Mouse (Mus musculus) heart, embryonic 10.5 days (tissue): Measurements from ENCODE around the gene Glyctk. TPM values are rescaled to one million over a fixed set of nuclear protein-coding genes. Genes with fewer than 3 reads are reported as not detected.
A peak's percentile ranks its signal among the peaks of the same experiment; 100 is the strongest.

Experiments
- DNase-seq: peaks from one replicate; pipeline ENCODE4 v3.0.0-alpha.2; 2017; ENCODE audit warnings: low spot score
- H3K27ac ChIP-seq: fragments of 300-500 bp; sonication (generic); 2 replicates; pipeline ENCODE4 v1.5.1; 2016; ENCODE audit warnings: mild to moderate bottlenecking
- H3K27me3 ChIP-seq: fragments of 300-500 bp; sonication (generic); 2 replicates; pipeline ENCODE4 v1.6.1; 2016; ENCODE audit warnings: mild to moderate bottlenecking; ENCODE audit not compliant: poor library complexity, insufficient read depth, severe bottlenecking
- H3K36me3 ChIP-seq: fragments of 300-500 bp; sonication (generic); 2 replicates; pipeline ENCODE4 v1.6.1; 2016; ENCODE audit warnings: mild to moderate bottlenecking, moderate library complexity
- H3K4me1 ChIP-seq: fragments of 300-500 bp; sonication (generic); 2 replicates; pipeline ENCODE4 v1.6.1; 2016; ENCODE audit warnings: mild to moderate bottlenecking
- H3K4me3 ChIP-seq: fragments of 300-500 bp; sonication (generic); 2 replicates; pipeline ENCODE4 v1.5.1; 2016; ENCODE audit warnings: mild to moderate bottlenecking, moderate library complexity
- H3K9me3 ChIP-seq: fragments of 300-500 bp; sonication (generic); 2 replicates; pipeline ENCODE4 v1.6.1; 2016; ENCODE audit warnings: mild to moderate bottlenecking, moderate library complexity
- WGBS: fragments of 180-500 bp; shearing (Covaris S2); methylation state at CpG from one replicate; pipeline ENCODE4 v1.1.7; 2016; 5-methylcytosine and 5-hydroxymethylcytosine counted together
- polyA plus RNA-seq: library from polyadenylated mRNA; unstranded; fragments of >200 nt; fragmentation: Nextera tagmentation; extraction: Ambion mirVana; gene quantifications from 2 replicates; pipeline ENCODE4 v1.2.1, GENCODE M21; 2016

The Glyctk gene
- polyA plus RNA-seq = 1.1 and 2.5 TPM in 2 replicates

- H3K9me3 ChIP-seq = no peaks in the 10 kb centered on the region
- peaks cover 10% of the 10 kb centered on the region for H3K4me1 ChIP-seq
- DNase-seq = no peak
- peaks cover 29% of the 10 kb centered on the region for H3K27me3 ChIP-seq
- no peaks in the 10 kb centered on the region for H3K36me3 ChIP-seq
- no peak within 1 kb of the TSS for H3K4me3 ChIP-seq
- WGBS = 78% methylated on average over 6 of the region's 6 CpGs
- H3K27ac ChIP-seq = no peak within 1 kb of the TSS
These were observed at the start of gene Glyctk for GRCm38 (mm10) chr9:106158037-106158491. Gene Glyctk (minus strand): TSS chr9:106158138.

GRCm38 (mm10) chr9:106206515-106206914 lies 48.6 kb upstream of the Glyctk start:
- no peaks in the 10 kb centered on the region for H3K27me3 ChIP-seq
- peak overlapping the region; percentile 1; the same call in 1 of the 2 replicates for H3K4me3 ChIP-seq
- peak overlapping the region; percentile 73; the same call in 1 of the 2 replicates for H3K27ac ChIP-seq
- H3K9me3 ChIP-seq = no peaks in the 10 kb centered on the region
- DNase-seq = no peak
- 47% methylated on average over 2 of the region's 2 CpGs for WGBS
- peaks cover 62% of the 10 kb centered on the region for H3K4me1 ChIP-seq
- H3K36me3 ChIP-seq = peaks cover 18% of the 10 kb centered on the region

- 68% methylated on average over 7 of the region's 7 CpGs for WGBS
- Histone ChIP-seq H3K4me3 (0 out of 2 replicates have a peak overlapping the region, but pooled peaks have one; percentile 22), H3K27ac (peak overlapping the region; percentile 73), H3K4me1 (peaks cover 55% of the 10 kb centered on the region), H3K36me3 (peaks cover 18% of the 10 kb centered on the region), H3K9me3 (no peaks in the 10 kb centered on the region), H3K27me3 (no peaks in the 10 kb centered on the region)
- DNase-seq = no peak
These were observed 47.9 kb upstream of the Glyctk start for GRCm38 (mm10) chr9:106205713-106206290.

- Histone ChIP-seq H3K36me3 (peaks cover 18% of the 10 kb centered on the region), H3K9me3 (no peaks in the 10 kb centered on the region), H3K27me3 (no peaks in the 10 kb centered on the region), H3K27ac (peak overlapping the region; percentile 89), H3K4me3 (peak overlapping the region; percentile 76), H3K4me1 (peaks cover 66% of the 10 kb centered on the region)
- 74% methylated on average over 7 of the region's 7 CpGs for WGBS
- DNase-seq = no peak
These were observed 46.3 kb upstream of the Glyctk start for GRCm38 (mm10) chr9:106203990-106204851.

- peaks cover 10% of the 10 kb centered on the region for H3K36me3 ChIP-seq
- peak within 1 kb of the TSS; percentile 89 for H3K27ac ChIP-seq
- H3K9me3 ChIP-seq = no peaks in the 10 kb centered on the region
- H3K4me3 ChIP-seq = peak within 1 kb of the TSS; percentile 76
- no peaks in the 10 kb centered on the region for H3K27me3 ChIP-seq
- peaks cover 75% of the 10 kb centered on the region for H3K4me1 ChIP-seq
- peak; percentile 98 for DNase-seq
- 2% methylated on average over 61 of the region's 61 CpGs for WGBS
These were observed 45.1 kb upstream of the Glyctk start, which contains the start of gene Twf2 for GRCm38 (mm10) chr9:106202819-106203636. Gene Twf2 (plus strand): TSS chr9:106203108.

- H3K36me3 ChIP-seq = peaks cover 10% of the 10 kb centered on the region
- H3K27ac ChIP-seq = no peak overlapping the region
- H3K9me3 ChIP-seq = no peaks in the 10 kb centered on the region
- no peak for DNase-seq
- peaks cover 75% of the 10 kb centered on the region for H3K4me1 ChIP-seq
- H3K4me3 ChIP-seq = peak overlapping the region; percentile 76; the same call in 1 of the 2 replicates
- H3K27me3 ChIP-seq = no peaks in the 10 kb centered on the region
- 85% methylated on average over 3 of the region's 3 CpGs for WGBS
These were observed 44.0 kb upstream of the Glyctk start for GRCm38 (mm10) chr9:106201895-106202294.

GRCm38 (mm10) chr9:106199535-106200272 lies 41.8 kb upstream of the Glyctk start, which contains the start of gene Ppm1m:
Gene Ppm1m (minus strand): TSS chr9:106199746.
- Histone ChIP-seq H3K27me3 (no peaks in the 10 kb centered on the region), H3K9me3 (no peaks in the 10 kb centered on the region), H3K27ac (peak within 1 kb of the TSS; percentile 91), H3K4me3 (peak within 1 kb of the TSS; percentile 78), H3K36me3 (peaks cover 30% of the 10 kb centered on the region), H3K4me1 (peaks cover 53% of the 10 kb centered on the region)
- WGBS = 34% methylated on average over 18 of the region's 18 CpGs
- DNase-seq = no peak

- peaks cover 37% of the 10 kb centered on the region for H3K36me3 ChIP-seq
- H3K9me3 ChIP-seq = no peaks in the 10 kb centered on the region
- peaks cover 46% of the 10 kb centered on the region for H3K4me1 ChIP-seq
- DNase-seq = peak; percentile 94
- under 1% methylated on average over 51 of the region's 51 CpGs for WGBS
- peak overlapping the region; percentile 78 for H3K4me3 ChIP-seq
- peak overlapping the region; percentile 91 for H3K27ac ChIP-seq
- no peaks in the 10 kb centered on the region for H3K27me3 ChIP-seq
These were observed 41.1 kb upstream of the Glyctk start for GRCm38 (mm10) chr9:106198962-106199458.

- Histone ChIP-seq H3K36me3 (peaks cover 41% of the 10 kb centered on the region), H3K9me3 (no peaks in the 10 kb centered on the region), H3K4me3 (peak overlapping the region; percentile 78), H3K4me1 (peaks cover 33% of the 10 kb centered on the region), H3K27me3 (no peaks in the 10 kb centered on the region), H3K27ac (no peak overlapping the region)
- DNase-seq = no peak
- 88% methylated on average over 9 of the region's 9 CpGs for WGBS
These were observed 39.8 kb upstream of the Glyctk start for GRCm38 (mm10) chr9:106197732-106198131.

GRCm38 (mm10) chr9:106197081-106197713 lies 39.3 kb upstream of the Glyctk start:
- Histone ChIP-seq H3K4me1 (peaks cover 29% of the 10 kb centered on the region), H3K36me3 (peaks cover 47% of the 10 kb centered on the region), H3K9me3 (no peaks in the 10 kb centered on the region), H3K4me3 (no peak overlapping the region; the same call in 1 of the 2 replicates), H3K27ac (no peak overlapping the region), H3K27me3 (no peaks in the 10 kb centered on the region)
- 96% methylated on average over 3 of the region's 3 CpGs for whole genome bisulfite sequencing
- no peak for DNase-seq

- Histone ChIP-seq H3K4me3 (no peak overlapping the region), H3K27me3 (no peaks in the 10 kb centered on the region), H3K4me1 (peaks cover 27% of the 10 kb centered on the region), H3K9me3 (no peaks in the 10 kb centered on the region), H3K36me3 (peaks cover 61% of the 10 kb centered on the region), H3K27ac (no peak overlapping the region)
- WGBS = 91% methylated on average over 8 of the region's 8 CpGs
- DNase-seq = no peak
These were observed 37.8 kb upstream of the Glyctk start for GRCm38 (mm10) chr9:106195693-106196092.
